Comparison of ENCODE assay signal across 8 mouse cellular contexts in the genomic region with DNA sequence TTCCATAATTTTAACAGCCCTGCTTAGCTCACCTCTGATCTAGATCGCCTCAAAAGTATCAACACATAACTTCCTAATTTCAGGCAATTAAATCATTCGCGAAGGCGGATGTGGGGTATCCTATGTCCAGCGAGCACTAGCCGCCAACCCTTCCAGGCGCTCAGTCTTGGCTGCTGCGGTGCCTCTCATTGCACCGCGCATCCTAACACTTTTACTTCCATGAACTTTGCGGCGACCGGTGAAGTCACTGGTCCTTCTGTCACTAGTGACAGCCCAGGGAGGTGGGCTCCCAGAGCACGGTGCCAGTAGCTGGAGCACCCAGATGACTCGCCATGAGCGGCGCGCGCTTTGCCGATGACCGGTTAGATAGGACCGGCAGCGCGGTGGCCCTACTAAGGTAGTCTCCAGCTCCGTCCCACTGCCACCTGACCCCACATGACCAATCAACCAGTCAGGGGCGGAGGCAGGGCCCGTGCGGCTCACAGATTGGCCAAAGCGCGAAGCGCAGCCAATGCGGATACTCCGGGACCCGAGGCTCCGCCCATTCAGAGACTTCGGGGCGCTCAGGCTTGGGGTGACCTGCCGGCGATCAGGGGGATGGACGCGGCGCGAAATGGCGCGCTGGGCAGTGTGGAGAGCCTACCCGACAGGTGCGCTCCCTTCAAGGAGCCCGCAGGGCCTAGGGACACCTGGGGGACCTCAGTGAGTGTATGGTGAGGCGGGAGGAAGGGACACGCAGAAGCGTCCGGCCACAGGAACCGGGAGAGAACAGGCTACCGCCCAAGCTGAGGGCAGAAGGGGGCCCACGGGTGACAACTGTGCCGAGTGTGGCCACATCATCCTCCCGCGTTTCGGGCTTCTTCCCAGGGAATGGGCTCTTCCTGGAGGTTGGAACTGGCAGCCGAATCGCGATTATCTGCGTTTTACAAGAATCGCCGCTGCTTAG. TPM values are rescaled to one million over a fixed set of nuclear protein-coding genes. Genes with fewer than 3 reads are reported as not detected.
DNase-seq lines count a peak whose midpoint lies in the region; ATAC-seq and TF ChIP-seq lines count a peak whose summit lies in the region.

A gene (plus strand): TSS at position 540 of the 946 bp plus-strand sequence.

- no peak for TF ChIP-seq CTCF in cortical plate, adult 2 months (IDR thresholded peaks at IDR 0.05; ENCODE audit: extremely low read depth, insufficient read depth, low read length)

- no peak within 1 kb of the TSS for H3K27ac ChIP-seq in cortical plate, adult 2 months (ENCODE audit: insufficient read depth, low read length)

- DNase-seq in gastrocnemius, adult 8-10 months (ENCODE audit: low spot score in 2 of 2), result peak; percentile 85 to 90
- DNase-seq in hindlimb bud, embryonic 11.5 days (ENCODE audit: extremely low spot score, low read depth, low spot score), result peak; percentile 54
- DNase-seq in left cerebral cortex, adult 8-10 months (ENCODE audit: low spot score in 2 of 2), result peak; percentile 86 to 94
- DNase-seq in right cerebral cortex, postnatal 10 days (ENCODE audit: low spot score in 2 of 2), result peak; percentile 97
- DNase-seq in urinary bladder, postnatal 25 days (ENCODE audit: low spot score), result peak; percentile 88

- no peaks in the 10 kb centered on the region for H3K27me3 ChIP-seq in megakaryocyte, embryonic 14.5 days (replicated peaks)

- ATAC-seq in activated CD4-positive, CD25-positive, alpha-beta regulatory T cell, adult 4 months, result peak; percentile 98

- peaks cover 1% of the 10 kb centered on the region; the same call in 1 of the 2 replicates for H3K4me1 ChIP-seq in cortical plate, adult 2 months (ENCODE audit: control insufficient read depth, insufficient read depth, low read length)
- H3K4me1 ChIP-seq in megakaryocyte, embryonic 14.5 days, result peaks cover 55% of the 10 kb centered on the region

- TF ChIP-seq POLR2A in cortical plate, adult 2 months (IDR thresholded peaks at IDR 0.05; ENCODE audit: extremely low read depth, insufficient read depth, low read length), result peak; percentile 50; the same call in 1 of the 2 replicates

- H3K9me3 ChIP-seq in megakaryocyte, embryonic 14.5 days, result 0 out of 2 replicates have a peak, but pooled peaks cover 6% of the 10 kb centered on the region

- H3K4me3 ChIP-seq in cortical plate, adult 2 months (ENCODE audit: insufficient read depth, low read length), result peak within 1 kb of the TSS; percentile 72
- peak within 1 kb of the TSS; percentile 94 for H3K4me3 ChIP-seq in megakaryocyte, embryonic 14.5 days (replicated peaks)

- H3K36me3 ChIP-seq in megakaryocyte, embryonic 14.5 days (replicated peaks; ENCODE audit: low read length), result peaks cover 52% of the 10 kb centered on the region

RNA-seq across cellular contexts. Expression of the gene that starts here (rescaled TPM):
- 10 to 100 TPM; 42.0 to 57.3 TPM for polyA plus RNA-seq in activated CD4-positive, CD25-positive, alpha-beta regulatory T cell, adult 4 months (2017; shearing (Covaris generic))
- 18.4 and 20.6 TPM in 2 replicates for polyA plus RNA-seq in cortical plate, adult 2 months (2012; rRNA removed)
- total RNA-seq in gastrocnemius, adult 8-10 months (2022), result 1 to 10 TPM; 8.3 to 9.8 (median 9.1) TPM
- 10 to 100 TPM; 19.5 to 24.4 (median 21.5) TPM for total RNA-seq in left cerebral cortex, adult 8-10 months (2022)
- polyA plus RNA-seq in megakaryocyte, embryonic 14.5 days (2012; ENCODE audit: insufficient read depth, low replicate concordance), result 13.6 and 18.3 TPM in 2 replicates
